Mouse (Mus musculus) cerebral cortex, adult 2 months (tissue): ENCODE data around the gene Tgfb2.

Source experiments
- WGBS: fragments of 180-500 bp; shearing (Covaris S2); methylation state at CpG from one replicate; pipeline ENCODE4 v1.1.7; 2018; 5-methylcytosine and 5-hydroxymethylcytosine counted together

The Tgfb2 gene

GRCm38 (mm10) chr1:186581666-186582065, 124.1 kb downstream of the Tgfb2 start:
- WGBS: 95% methylated on average over 2 of the region's 2 CpGs

- 88% methylated on average over 2 of the region's 2 CpGs for WGBS
These were observed 124.7 kb downstream of the Tgfb2 start for GRCm38 (mm10) chr1:186581114-186581513.

GRCm38 (mm10) chr1:186577302-186577701, 128.5 kb downstream of the Tgfb2 start:
- WGBS: 83% methylated on average over 5 of the region's 5 CpGs

DNA sequence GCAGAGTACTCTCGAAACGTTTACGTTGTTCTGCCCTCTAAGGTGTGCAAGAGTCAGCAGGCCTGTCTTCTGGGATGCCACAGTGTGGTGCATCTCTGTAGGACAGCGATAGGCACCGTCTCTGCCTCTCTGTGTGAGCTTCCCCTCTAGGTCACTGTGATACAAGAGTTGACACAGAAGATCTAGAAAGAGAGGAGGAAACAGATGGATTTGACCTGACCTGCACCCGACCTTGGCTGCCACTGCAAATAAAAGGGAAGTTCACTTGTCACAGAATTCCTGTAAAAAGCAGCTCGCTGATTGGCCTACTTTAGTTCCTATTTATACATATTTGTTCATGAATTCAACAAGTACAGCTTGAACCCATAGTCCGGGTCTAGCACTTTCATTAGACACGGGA, 130.2 kb downstream of the Tgfb2 start:
- WGBS: 80% methylated on average over 9 of the region's 9 CpGs

DNA sequence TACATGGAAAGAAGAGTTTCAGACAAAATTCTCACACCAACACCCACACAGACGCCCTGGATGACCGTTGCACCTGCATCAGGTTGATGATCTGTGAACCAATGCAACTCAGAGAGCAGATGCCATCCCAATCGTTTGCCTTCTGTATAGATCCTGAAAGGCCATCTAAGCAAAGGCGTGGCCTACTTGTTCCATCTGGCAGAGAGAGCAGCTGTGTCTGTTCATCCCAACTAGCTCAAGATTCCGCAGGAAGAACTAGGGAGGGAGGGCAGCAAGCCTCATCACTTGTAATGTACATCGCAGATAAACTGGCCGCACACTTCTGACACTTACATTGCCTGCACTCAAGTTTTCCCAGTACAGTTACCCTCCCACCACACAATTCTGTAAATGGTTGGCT, 130.7 kb downstream of the Tgfb2 start:
- WGBS: 89% methylated on average over 7 of the region's 7 CpGs
